Mouse (Mus musculus): ENCODE data around the gene Enpp5. TPM values are rescaled to one million over a fixed set of nuclear protein-coding genes. Genes with fewer than 3 reads are reported as not detected.

Enpp5 gene
- polyA plus RNA-seq, 1 experiment: 13.8 TPM

GRCm38 (mm10) chr17:44117721-44118120 lies 39.1 kb downstream of the Enpp5 start:
- TF ChIP-seq CTCF (IDR thresholded peaks at IDR 0.05; ENCODE audit: control insufficient read depth, insufficient read depth, insufficient replicate concordance, low read depth, low read length) (no peak), POLR2A (IDR thresholded peaks at IDR 0.05; ENCODE audit: control insufficient read depth, low read depth, low read length) (no peak)
- no peaks in the 10 kb centered on the region for H3K4me1 ChIP-seq (ENCODE audit: control insufficient read depth, insufficient read depth, low read length)

GRCm38 (mm10) chr17:44118231-44118630 lies 39.6 kb downstream of the Enpp5 start:
- H3K27me3 ChIP-seq (ENCODE audit: control insufficient read depth, insufficient read depth, low read length): no peaks in the 10 kb centered on the region
- H3K4me3 ChIP-seq (ENCODE audit: control insufficient read depth, low read depth, low read length): no peak overlapping the region
- H3K4me1 ChIP-seq (ENCODE audit: control insufficient read depth, insufficient read depth, low read length): no peaks in the 10 kb centered on the region
- TF ChIP-seq CTCF (IDR thresholded peaks at IDR 0.05; ENCODE audit: control insufficient read depth, insufficient read depth, insufficient replicate concordance, low read depth, low read length) (no peak), POLR2A (IDR thresholded peaks at IDR 0.05; ENCODE audit: control insufficient read depth, low read depth, low read length) (no peak)
- H3K36me3 ChIP-seq (ENCODE audit: control insufficient read depth, insufficient read depth, low read length): no peaks in the 10 kb centered on the region
- no peak overlapping the region for H3K27ac ChIP-seq (ENCODE audit: control insufficient read depth, insufficient read depth, low read depth, low read length)

More at GRCm38 (mm10) chr17:44117721-44118120, 39.1 kb downstream of the Enpp5 start:
- H3K27me3 ChIP-seq (ENCODE audit: control insufficient read depth, insufficient read depth, low read length): no peaks in the 10 kb centered on the region
- no peak overlapping the region for H3K27ac ChIP-seq (ENCODE audit: control insufficient read depth, insufficient read depth, low read depth, low read length)
- H3K4me3 ChIP-seq (ENCODE audit: control insufficient read depth, low read depth, low read length): no peak overlapping the region
- H3K36me3 ChIP-seq (ENCODE audit: control insufficient read depth, insufficient read depth, low read length): no peaks in the 10 kb centered on the region

- H3K27ac ChIP-seq (ENCODE audit: control insufficient read depth, insufficient read depth, low read depth, low read length): no peak overlapping the region
- H3K4me1 ChIP-seq (ENCODE audit: control insufficient read depth, insufficient read depth, low read length): no peaks in the 10 kb centered on the region
- no peaks in the 10 kb centered on the region for H3K27me3 ChIP-seq (ENCODE audit: control insufficient read depth, insufficient read depth, low read length)
- TF ChIP-seq POLR2A (IDR thresholded peaks at IDR 0.05; ENCODE audit: control insufficient read depth, low read depth, low read length) (no peak), CTCF (IDR thresholded peaks at IDR 0.05; ENCODE audit: control insufficient read depth, insufficient read depth, insufficient replicate concordance, low read depth, low read length) (no peak)
- no peak overlapping the region for H3K4me3 ChIP-seq (ENCODE audit: control insufficient read depth, low read depth, low read length)
- H3K36me3 ChIP-seq (ENCODE audit: control insufficient read depth, insufficient read depth, low read length): no peaks in the 10 kb centered on the region
Measured at GRCm38 (mm10) chr17:44121366-44122100, 42.9 kb downstream of the Enpp5 start.

- Histone ChIP-seq H3K27me3 (ENCODE audit: control insufficient read depth, insufficient read depth, low read length) (no peaks in the 10 kb centered on the region), H3K4me3 (ENCODE audit: control insufficient read depth, low read depth, low read length) (no peak overlapping the region), H3K27ac (ENCODE audit: control insufficient read depth, insufficient read depth, low read depth, low read length) (no peak overlapping the region), H3K4me1 (ENCODE audit: control insufficient read depth, insufficient read depth, low read length) (peaks cover 3% of the 10 kb centered on the region; the same call in 1 of the 2 replicates), H3K36me3 (ENCODE audit: control insufficient read depth, insufficient read depth, low read length) (no peaks in the 10 kb centered on the region)
- no peak for TF ChIP-seq CTCF (IDR thresholded peaks at IDR 0.05; ENCODE audit: control insufficient read depth, insufficient read depth, insufficient replicate concordance, low read depth, low read length)
- no peak for TF ChIP-seq POLR2A (IDR thresholded peaks at IDR 0.05; ENCODE audit: control insufficient read depth, low read depth, low read length)
Measured at GRCm38 (mm10) chr17:44129092-44129750, 50.6 kb downstream of the Enpp5 start.

GRCm38 (mm10) chr17:44130429-44130828 lies 51.8 kb downstream of the Enpp5 start:
- Histone ChIP-seq H3K4me1 (ENCODE audit: control insufficient read depth, insufficient read depth, low read length) (peaks cover 4% of the 10 kb centered on the region), H3K4me3 (ENCODE audit: control insufficient read depth, low read depth, low read length) (no peak overlapping the region), H3K27ac (ENCODE audit: control insufficient read depth, insufficient read depth, low read depth, low read length) (no peak overlapping the region), H3K27me3 (ENCODE audit: control insufficient read depth, insufficient read depth, low read length) (no peaks in the 10 kb centered on the region), H3K36me3 (ENCODE audit: control insufficient read depth, insufficient read depth, low read length) (no peaks in the 10 kb centered on the region)
- TF ChIP-seq POLR2A (IDR thresholded peaks at IDR 0.05; ENCODE audit: control insufficient read depth, low read depth, low read length) (no peak), CTCF (IDR thresholded peaks at IDR 0.05; ENCODE audit: control insufficient read depth, insufficient read depth, insufficient replicate concordance, low read depth, low read length) (peak; percentile 65; the same call in 1 of the 2 replicates)

GRCm38 (mm10) chr17:44134106-44134505 lies 55.5 kb downstream of the Enpp5 start:
- no peak overlapping the region for H3K27ac ChIP-seq (ENCODE audit: control insufficient read depth, insufficient read depth, low read depth, low read length)
- no peak for TF ChIP-seq POLR2A (IDR thresholded peaks at IDR 0.05; ENCODE audit: control insufficient read depth, low read depth, low read length)
- TF ChIP-seq CTCF (IDR thresholded peaks at IDR 0.05; ENCODE audit: control insufficient read depth, insufficient read depth, insufficient replicate concordance, low read depth, low read length): no peak
- no peaks in the 10 kb centered on the region for H3K27me3 ChIP-seq (ENCODE audit: control insufficient read depth, insufficient read depth, low read length)
- peaks cover 5% of the 10 kb centered on the region for H3K4me1 ChIP-seq (ENCODE audit: control insufficient read depth, insufficient read depth, low read length)
- no peaks in the 10 kb centered on the region for H3K36me3 ChIP-seq (ENCODE audit: control insufficient read depth, insufficient read depth, low read length)
- H3K4me3 ChIP-seq (ENCODE audit: control insufficient read depth, low read depth, low read length): no peak overlapping the region

GRCm38 (mm10) chr17:44134545-44134944 lies 55.9 kb downstream of the Enpp5 start:
- H3K4me3 ChIP-seq (ENCODE audit: control insufficient read depth, low read depth, low read length): no peak overlapping the region
- TF ChIP-seq CTCF (IDR thresholded peaks at IDR 0.05; ENCODE audit: control insufficient read depth, insufficient read depth, insufficient replicate concordance, low read depth, low read length): no peak
- TF ChIP-seq POLR2A (IDR thresholded peaks at IDR 0.05; ENCODE audit: control insufficient read depth, low read depth, low read length): no peak
- no peaks in the 10 kb centered on the region for H3K27me3 ChIP-seq (ENCODE audit: control insufficient read depth, insufficient read depth, low read length)
- no peak overlapping the region for H3K27ac ChIP-seq (ENCODE audit: control insufficient read depth, insufficient read depth, low read depth, low read length)
- peaks cover 2% of the 10 kb centered on the region for H3K4me1 ChIP-seq (ENCODE audit: control insufficient read depth, insufficient read depth, low read length)
- no peaks in the 10 kb centered on the region for H3K36me3 ChIP-seq (ENCODE audit: control insufficient read depth, insufficient read depth, low read length)

Measured in testis, adult 2 months (tissue).